In the genomic region with DNA sequence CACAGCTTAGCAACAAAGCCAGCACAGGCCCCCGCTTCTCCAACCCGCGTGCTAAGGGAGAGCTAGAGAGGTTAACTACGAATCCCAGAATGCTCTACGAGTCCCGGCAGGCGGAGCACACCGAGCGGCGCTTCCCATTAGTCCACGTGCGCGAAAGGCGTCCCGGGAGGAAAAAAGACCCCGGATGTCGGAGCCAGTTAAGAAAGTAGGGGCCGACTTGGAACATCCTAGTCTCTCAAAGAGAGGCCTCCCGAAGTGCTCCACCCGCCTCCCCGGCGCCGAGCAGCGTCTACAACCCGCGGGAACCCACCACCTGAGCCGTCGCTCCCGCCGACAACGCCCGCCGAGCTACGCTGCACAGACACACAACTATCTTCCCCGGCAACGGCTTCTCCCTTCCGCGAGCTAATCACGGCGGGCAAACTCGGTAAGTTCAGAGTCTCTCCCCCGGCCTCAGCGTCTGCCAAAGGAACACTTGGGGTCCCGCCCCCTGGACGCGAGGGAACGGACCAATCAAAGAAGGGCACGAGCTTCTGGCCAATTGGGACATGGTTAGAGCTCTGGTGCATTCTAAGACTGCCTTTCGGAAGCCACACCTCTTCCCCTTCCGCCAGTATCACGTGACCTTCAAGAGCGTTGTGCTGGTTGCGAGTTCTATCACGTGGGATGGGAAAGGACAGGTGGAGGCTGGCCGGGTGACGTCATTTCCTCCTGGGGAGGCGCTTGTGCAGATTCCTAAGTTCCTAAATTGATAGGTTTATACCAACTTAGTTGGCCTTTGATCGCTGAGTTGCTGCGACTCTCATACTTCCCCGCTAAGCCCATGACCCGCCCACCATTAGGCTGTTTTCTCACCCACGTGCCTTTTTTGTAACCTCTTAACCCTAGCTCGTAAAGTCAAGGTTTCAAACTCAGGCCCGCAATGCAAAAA, we compare ENCODE assay signal across 8 mouse cellular contexts. TPM values are rescaled to one million over a fixed set of nuclear protein-coding genes. Genes with fewer than 3 reads are reported as not detected.
DNase-seq lines count a peak whose midpoint lies in the region; ATAC-seq lines count a peak whose summit lies in the region.

A gene (plus strand): TSS at position 101 of the 931 bp plus-strand sequence.
A gene (minus strand): TSS at position 591 of the 931 bp plus-strand sequence.

- H3K36me3 ChIP-seq in heart, embryonic 13.5 days: peaks cover 55% of the 10 kb centered on the region
- peaks cover 48% of the 10 kb centered on the region for H3K36me3 ChIP-seq in liver, embryonic 12.5 days
- H3K36me3 ChIP-seq in stomach, embryonic 15.5 days: peaks cover 34% of the 10 kb centered on the region

- H3K9ac ChIP-seq in heart, embryonic 13.5 days: peak within 1 kb of the TSS; percentile 93
- peak within 1 kb of the TSS; percentile 86 for H3K9ac ChIP-seq in liver, embryonic 12.5 days
- H3K9ac ChIP-seq in stomach, embryonic 15.5 days: peak within 1 kb of the TSS; percentile 95

- H3K27ac ChIP-seq in brown adipose tissue, adult 24 weeks (replicated peaks; ENCODE audit: low read depth, low read length): peak within 1 kb of the TSS; percentile 94
- peak within 1 kb of the TSS; percentile 99 for H3K27ac ChIP-seq in heart, embryonic 13.5 days (replicated peaks)
- H3K27ac ChIP-seq in liver, embryonic 12.5 days: peak within 1 kb of the TSS; percentile 97
- H3K27ac ChIP-seq in stomach, embryonic 15.5 days: peak within 1 kb of the TSS; percentile 100

- ATAC-seq in heart, embryonic 13.5 days (ENCODE audit: extremely low read depth, insufficient number of reproducible peaks, low FRiP score, low TSS enrichment): peak; percentile 97
- peak; percentile 97 for ATAC-seq in liver, embryonic 12.5 days
- peak; percentile 98 for ATAC-seq in stomach, embryonic 15.5 days (ENCODE audit: insufficient read depth, low FRiP score, low read depth)

- no peaks in the 10 kb centered on the region for H3K9me3 ChIP-seq in heart, embryonic 13.5 days
- H3K9me3 ChIP-seq in liver, embryonic 12.5 days (replicated peaks): no peaks in the 10 kb centered on the region
- H3K9me3 ChIP-seq in stomach, embryonic 15.5 days: no peaks in the 10 kb centered on the region

- peak; percentile 99 for DNase-seq in CD4-positive, CD25-positive, alpha-beta regulatory T cell, adult 2 months (ENCODE audit: low read depth, low spot score)
- DNase-seq in fat pad, adult 2 months (ENCODE audit: extremely low read depth, low read depth, low spot score): peak; percentile 99
- peak; percentile 97 for DNase-seq in kidney, postnatal 10 days
- DNase-seq in natural killer cell, adult 2 months (ENCODE audit: low spot score in 2 of 2): peak; percentile 93 to 96

- no peaks in the 10 kb centered on the region for H3K27me3 ChIP-seq in heart, embryonic 13.5 days (replicated peaks)
- H3K27me3 ChIP-seq in liver, embryonic 12.5 days (replicated peaks): no peaks in the 10 kb centered on the region
- no peaks in the 10 kb centered on the region for H3K27me3 ChIP-seq in stomach, embryonic 15.5 days (replicated peaks)

- H3K4me1 ChIP-seq in brown adipose tissue, adult 24 weeks (ENCODE audit: control insufficient read depth, insufficient read depth, insufficient read length, low read length): peaks cover 3% of the 10 kb centered on the region; the same call in 1 of the 2 replicates
- peaks cover 19% of the 10 kb centered on the region for H3K4me1 ChIP-seq in heart, embryonic 13.5 days
- H3K4me1 ChIP-seq in liver, embryonic 12.5 days: peaks cover 30% of the 10 kb centered on the region
- H3K4me1 ChIP-seq in stomach, embryonic 15.5 days: peaks cover 18% of the 10 kb centered on the region

- H3K4me2 ChIP-seq in heart, embryonic 13.5 days: peak within 1 kb of the TSS; percentile 90
- H3K4me2 ChIP-seq in liver, embryonic 12.5 days: peak within 1 kb of the TSS; percentile 87
- H3K4me2 ChIP-seq in stomach, embryonic 15.5 days: peak within 1 kb of the TSS; percentile 75

- WGBS in heart, embryonic 13.5 days: under 1% methylated on average over 64 of the region's 64 CpGs
- WGBS in liver, embryonic 12.5 days (ENCODE audit: insufficient replicate concordance): under 1% methylated on average over 64 of the region's 64 CpGs
- WGBS in stomach, embryonic 15.5 days: 1% methylated on average over 64 of the region's 64 CpGs

- H3K4me3 ChIP-seq in brown adipose tissue, adult 24 weeks (ENCODE audit: insufficient read depth, low read depth, low read length): peak within 1 kb of the TSS; percentile 85
- peak within 1 kb of the TSS; percentile 77 for H3K4me3 ChIP-seq in heart, embryonic 13.5 days
- peak within 1 kb of the TSS; percentile 83 for H3K4me3 ChIP-seq in liver, embryonic 12.5 days
- H3K4me3 ChIP-seq in stomach, embryonic 15.5 days (replicated peaks): peak within 1 kb of the TSS; percentile 96

RNA-seq across cellular contexts. Expression of the first gene that starts in this region (rescaled TPM):
- polyA plus RNA-seq in brown adipose tissue, adult 24 weeks (2012; ENCODE audit: insufficient read depth, insufficient read length, missing spikeins): 5.6 and 8.2 TPM in 2 replicates
- 2.9 and 3.1 TPM in 2 replicates for polyA plus RNA-seq in heart, embryonic 13.5 days (2015; fragmentation: Nextera tagmentation; extraction: Ambion mirVana)
- polyA plus RNA-seq in liver, embryonic 12.5 days (2016; fragmentation: Nextera tagmentation; extraction: Ambion mirVana): 1.5 TPM in 2 replicates
- 3.1 and 3.9 TPM in 2 replicates for polyA plus RNA-seq in stomach, embryonic 15.5 days (2015; fragmentation: Nextera tagmentation; extraction: Ambion mirVana)

RNA-seq across cellular contexts. Expression of the second gene that starts in this region (rescaled TPM):
- polyA plus RNA-seq in brown adipose tissue, adult 24 weeks (2012; ENCODE audit: insufficient read depth, insufficient read length, missing spikeins): 31.5 and 50.7 TPM in 2 replicates
- 158 TPM in 2 replicates for polyA plus RNA-seq in heart, embryonic 13.5 days (2015; fragmentation: Nextera tagmentation; extraction: Ambion mirVana)
- polyA plus RNA-seq in liver, embryonic 12.5 days (2016; fragmentation: Nextera tagmentation; extraction: Ambion mirVana): 150 and 163 TPM in 2 replicates
- 219 and 224 TPM in 2 replicates for polyA plus RNA-seq in stomach, embryonic 15.5 days (2015; fragmentation: Nextera tagmentation; extraction: Ambion mirVana)

Comparison
In these comparisons a context has a peak if more than half of its experiments do, and no peak if none do; other contexts are left out.
1. Peak in every context shown above with its lines: DNase-seq, ATAC-seq, H3K4me3 ChIP-seq and H3K27ac ChIP-seq.